Mouse (Mus musculus): ENCODE data around the gene Foxc1.

Gene Foxc1

DNA sequence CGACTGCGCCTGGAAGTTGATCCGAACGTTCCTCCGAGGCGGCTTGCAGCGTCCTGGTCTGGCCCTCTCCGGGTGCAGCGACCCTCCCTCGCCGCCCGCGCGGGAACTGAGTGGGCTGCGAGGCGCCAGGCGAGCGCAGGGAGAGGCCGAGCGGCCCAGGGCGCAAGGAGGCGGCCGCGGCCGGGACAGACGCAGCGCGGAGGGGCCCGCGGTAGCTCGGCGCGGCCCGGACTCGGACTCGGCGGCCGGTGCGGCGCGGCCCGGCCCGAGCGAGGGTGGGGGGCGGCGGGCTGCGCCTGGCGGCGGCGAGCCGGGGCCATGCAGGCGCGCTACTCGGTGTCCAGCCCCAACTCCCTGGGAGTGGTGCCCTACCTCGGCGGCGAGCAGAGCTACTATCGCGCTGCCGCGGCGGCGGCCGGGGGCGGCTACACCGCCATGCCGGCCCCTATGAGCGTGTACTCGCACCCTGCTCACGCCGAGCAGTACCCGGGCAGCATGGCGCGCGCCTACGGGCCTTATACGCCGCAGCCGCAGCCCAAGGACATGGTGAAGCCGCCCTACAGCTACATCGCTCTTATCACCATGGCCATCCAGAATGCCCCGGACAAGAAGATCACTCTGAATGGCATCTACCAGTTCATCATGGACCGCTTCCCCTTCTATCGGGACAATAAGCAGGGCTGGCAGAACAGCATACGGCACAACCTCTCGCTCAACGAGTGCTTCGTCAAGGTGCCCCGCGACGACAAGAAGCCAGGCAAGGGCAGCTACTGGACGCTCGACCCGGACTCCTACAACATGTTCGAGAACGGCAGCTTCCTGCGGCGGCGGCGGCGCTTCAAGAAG is 680 bp downstream of the Foxc1 start:
- no peak for DNase-seq (ENCODE audit: low spot score)

DNA sequence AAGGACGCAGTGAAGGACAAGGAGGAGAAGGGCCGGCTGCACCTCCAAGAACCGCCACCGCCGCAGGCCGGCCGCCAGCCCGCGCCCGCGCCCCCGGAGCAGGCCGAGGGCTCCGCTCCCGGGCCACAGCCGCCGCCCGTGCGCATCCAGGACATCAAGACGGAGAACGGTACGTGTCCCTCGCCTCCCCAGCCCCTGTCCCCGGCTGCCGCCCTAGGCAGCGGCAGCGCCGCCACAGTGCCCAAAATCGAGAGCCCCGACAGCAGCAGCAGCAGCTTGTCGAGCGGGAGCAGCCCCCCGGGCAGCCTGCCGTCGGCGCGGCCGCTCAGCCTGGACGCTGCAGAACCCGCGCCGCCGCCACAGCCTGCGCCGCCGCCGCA is 1.3 kb downstream of the Foxc1 start:
- no peak for DNase-seq (ENCODE audit: low spot score)

DNA sequence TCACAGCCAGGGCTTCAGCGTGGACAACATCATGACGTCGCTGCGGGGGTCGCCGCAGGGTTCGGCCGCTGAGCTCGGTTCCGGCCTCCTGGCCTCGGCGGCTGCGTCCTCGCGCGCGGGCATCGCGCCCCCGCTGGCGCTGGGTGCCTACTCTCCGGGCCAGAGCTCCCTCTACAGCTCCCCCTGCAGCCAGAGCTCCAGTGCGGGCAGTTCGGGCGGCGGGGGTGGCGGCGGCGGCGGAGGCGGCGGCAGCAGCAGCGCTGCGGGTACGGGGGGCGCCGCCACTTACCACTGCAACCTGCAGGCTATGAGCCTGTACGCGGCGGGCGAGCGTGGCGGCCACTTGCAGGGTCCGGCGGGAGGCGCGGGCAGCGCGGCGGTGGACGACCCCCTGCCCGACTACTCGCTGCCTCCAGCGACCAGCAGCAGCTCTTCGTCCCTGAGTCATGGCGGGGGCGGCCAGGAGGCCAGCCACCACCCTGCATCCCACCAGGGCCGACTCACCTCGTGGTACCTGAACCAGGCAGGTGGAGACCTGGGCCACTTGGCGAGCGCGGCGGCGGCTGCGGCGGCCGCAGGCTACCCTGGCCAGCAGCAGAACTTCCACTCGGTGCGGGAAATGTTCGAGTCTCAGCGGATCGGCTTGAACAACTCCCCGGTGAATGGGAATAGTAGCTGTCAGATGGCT is 1.8 kb downstream of the Foxc1 start:
- no peak for DNase-seq (ENCODE audit: low spot score)

DNA sequence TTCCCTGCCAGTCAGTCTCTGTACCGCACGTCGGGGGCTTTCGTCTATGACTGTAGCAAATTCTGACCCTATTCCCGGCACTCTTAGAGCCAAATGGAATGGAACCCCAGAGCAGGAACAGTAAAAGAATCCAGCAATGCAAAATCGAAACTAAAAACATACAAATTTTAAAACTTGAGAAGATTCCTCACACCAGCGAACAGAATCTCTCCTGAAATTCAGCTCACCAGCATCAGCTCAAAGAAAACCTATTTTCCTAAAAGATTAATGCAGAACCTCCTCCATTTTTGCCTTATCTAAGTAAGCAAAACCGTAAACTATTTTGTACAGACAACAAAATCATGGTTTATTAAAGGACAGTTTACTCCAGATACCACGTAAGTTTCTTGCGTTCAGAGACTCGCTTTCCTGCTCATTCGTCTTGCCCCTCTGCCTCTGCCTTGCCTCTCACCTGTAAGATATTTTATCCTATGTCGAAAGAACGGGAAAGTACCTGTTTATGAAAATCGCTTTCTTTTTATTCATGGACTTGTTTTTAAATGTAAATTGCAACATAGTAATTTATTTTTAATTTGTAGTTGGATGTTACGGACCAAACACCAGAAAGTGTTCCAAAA is 2.5 kb downstream of the Foxc1 start:
- DNase-seq (ENCODE audit: low spot score): no peak

DNA sequence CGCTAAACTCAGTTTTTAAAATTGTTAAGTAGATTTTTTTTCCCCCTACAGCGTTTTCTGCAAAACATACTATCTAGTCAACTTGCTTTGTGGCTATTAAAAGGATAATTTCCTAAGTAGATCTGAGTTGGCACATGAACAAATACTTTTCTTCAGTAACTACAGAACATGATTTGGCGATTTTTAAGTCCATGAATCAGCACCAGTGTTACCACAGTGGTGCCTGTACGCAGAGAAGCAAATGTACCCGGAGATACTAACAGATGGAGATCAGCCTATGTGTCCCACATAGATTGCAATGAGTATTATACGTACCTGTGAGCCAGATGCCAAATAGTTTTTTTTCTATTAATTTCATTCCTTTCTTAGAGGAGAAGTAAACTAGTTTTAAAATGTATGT is 3.3 kb downstream of the Foxc1 start:
- DNase-seq (ENCODE audit: low spot score): no peak

DNA sequence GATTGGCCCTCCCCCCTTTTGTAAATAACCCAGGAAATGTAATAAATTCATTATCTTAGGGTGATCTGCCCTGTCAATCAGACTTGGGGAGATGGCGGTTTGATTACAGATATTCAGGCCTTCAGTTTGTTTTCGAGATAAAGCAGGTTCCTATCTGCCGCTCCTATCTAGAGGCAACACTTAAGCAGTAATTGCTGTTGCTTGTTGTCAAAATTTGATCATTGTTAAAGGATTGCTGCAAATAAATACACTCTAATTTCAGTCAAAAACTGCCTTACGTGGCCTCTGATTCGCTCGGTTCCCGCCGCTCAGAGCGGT is 3.9 kb downstream of the Foxc1 start:
- DNase-seq (ENCODE audit: low spot score): no peak

DNA sequence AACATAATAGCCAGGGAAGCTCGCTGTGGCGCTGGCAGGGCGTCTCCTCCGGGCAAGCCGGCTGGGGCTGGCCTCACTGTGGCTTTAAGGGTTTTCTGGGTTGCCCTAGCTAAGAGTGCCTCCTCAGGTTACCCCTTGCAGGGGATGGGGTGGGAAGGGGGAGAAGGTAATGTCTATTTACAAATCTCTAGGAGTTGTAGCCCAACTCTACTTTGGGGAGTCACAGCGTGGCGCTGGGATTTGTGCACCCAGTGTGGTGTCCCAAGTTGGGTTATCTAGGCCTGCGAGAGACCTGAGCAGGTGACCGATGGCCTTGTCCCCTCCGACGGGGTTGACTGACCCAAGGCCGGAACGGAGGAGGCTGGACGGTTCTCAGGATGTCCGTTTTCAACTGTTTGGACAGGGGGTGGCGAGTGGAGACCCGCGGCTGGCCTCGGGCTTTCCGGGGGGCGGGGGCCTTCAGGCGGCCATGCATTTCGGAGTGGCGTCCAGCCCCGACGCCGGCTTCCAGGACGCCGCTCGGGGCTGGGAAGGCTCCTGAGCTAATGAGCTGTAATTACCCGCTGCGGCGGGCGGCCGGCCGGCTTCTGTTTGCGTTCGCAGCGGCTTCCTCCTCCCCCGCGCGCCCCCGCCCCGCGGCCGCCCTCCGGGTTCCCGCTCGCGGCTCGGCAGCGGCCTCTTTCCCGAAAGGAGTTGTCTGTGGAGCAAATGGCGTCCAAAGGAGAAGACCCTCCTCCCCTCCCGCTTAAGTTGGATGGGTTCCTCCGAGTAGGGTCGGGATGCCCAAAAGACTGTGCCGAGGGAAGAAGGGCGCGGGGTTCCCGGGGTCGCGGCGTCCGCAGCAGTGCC is 4.5 kb downstream of the Foxc1 start:
- no peak for DNase-seq (ENCODE audit: low spot score)

DNA sequence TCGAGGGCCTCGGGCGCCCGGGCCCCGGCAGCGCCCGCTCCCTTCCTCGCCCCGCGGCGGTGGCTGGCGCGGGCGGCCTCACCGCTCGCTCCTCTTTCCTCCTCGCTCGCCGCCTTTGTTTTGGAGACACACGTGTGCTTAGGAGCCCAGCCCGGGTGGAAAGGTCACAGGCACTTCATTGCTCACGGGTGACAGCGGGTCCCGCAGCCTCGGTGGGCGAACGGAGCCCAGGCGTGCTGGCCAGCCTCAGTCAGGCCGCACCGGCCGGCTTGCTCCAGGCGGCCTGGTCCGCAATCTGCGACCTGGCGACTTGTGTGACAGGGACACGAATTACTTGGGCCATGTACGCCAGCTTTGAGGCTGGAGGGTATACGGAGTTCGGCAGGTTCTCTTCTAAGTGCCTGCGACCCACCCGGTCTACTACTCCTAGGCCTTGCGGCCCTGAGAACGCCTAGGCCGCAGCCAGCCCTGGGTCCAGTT is 5.1 kb downstream of the Foxc1 start:
- DNase-seq (ENCODE audit: low spot score): no peak

DNA sequence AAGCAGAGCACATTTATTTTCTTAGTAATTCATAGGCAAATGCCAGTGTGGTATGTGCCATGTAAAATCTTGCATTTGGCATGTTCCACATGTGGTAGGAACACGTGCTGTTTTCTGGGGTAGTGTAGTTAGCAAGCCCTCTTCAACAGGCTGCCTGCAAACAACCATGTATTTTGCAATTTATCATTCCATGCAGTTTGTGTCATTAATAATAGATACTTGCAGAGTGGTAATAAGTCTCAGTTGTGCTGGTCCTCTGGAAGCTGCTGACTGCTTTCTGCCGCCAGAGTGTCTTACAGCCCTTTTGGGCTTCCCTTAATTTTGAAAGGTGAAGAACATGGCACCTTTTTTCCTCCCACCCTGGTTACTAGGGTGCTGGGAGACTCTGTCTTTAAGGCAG is 6.3 kb downstream of the Foxc1 start:
- no peak for DNase-seq (ENCODE audit: low spot score)

DNA sequence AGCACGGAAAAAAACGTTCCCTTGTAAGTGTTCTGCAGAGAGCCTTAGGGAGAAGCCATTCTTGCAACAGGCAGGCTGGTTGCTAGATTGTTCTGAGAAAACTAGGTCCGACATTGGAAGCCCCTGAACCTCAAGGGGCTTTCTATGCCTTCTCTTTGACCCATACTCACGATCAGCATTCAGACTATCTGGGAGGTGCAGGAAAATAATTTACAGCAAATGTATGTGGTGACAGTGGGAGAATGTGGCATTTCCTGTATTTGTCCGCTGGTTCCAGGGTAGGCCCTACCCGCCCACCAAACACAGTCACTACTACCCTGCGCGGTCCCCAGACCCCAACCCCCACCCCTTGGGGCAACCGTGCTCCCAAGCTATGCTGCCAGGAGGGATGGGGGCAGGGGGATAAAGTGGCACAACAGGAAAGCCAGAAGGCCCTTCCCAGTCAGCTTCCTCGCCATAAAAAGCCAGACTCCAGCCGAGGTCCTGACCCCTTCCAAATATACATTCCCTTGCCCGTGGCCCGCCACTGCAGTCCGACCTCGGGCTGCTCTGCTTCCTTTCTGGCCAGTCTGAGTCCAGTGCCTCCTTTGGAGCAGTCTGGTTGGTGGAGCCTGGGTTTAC is 9.1 kb downstream of the Foxc1 start:
- no peak for DNase-seq (ENCODE audit: low spot score)

DNA sequence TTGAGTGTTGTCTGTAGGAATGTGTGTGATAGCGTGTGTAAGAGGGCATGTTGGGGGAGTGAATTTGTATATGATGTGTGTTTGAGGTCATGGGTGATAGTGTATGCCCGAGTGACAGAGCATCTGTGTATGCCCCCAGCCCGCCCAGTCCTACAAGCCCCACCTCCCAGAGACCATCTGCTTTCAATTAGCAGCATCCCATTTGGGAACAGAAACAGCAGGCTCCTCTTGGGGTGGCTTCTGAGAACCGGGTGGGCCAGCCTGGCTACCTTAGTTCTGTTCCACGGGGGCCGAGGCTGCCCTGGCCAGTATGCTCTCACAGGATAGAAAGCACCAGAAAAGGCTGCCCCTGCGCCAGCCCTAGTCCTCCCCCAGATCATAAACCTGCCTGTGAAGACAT is 11.9 kb downstream of the Foxc1 start:
- no peak for DNase-seq (ENCODE audit: low spot score)

DNA sequence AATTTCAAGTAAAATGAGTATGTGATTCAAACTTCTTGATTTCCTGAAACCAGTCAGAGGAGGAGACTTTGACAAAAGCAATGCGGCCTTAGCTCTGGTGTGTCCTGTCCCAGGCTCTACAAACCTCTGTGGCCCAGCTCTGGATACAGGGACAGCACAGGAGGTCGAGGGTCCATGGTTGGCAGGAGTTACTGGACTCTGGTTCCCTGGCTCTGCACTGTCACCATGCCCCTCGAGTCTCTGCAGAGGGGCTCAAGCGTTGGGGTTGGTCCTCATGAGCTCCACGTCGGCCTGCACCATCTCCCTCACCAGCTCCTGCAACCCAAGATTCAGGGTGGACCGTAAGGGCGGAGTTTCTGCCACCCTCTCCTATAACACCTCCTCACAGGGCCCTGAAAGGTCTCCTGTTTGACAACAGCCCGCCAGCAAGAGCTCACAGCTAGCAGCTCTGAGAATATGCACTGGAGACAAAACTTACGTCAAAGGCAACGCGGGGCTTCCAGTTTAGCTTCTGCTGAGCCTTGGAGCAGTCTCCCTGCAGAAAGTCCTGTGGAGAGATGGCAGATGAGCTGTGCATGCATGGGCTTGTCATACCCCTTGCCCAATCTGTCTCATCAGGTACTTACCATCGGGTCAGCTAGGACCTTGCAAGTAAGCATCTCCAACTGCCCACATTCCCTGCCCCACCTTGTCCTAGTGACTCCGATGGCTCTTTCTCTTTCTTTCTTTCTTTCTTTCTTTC is 13.4 kb downstream of the Foxc1 start:
- DNase-seq (ENCODE audit: low spot score): no peak

DNA sequence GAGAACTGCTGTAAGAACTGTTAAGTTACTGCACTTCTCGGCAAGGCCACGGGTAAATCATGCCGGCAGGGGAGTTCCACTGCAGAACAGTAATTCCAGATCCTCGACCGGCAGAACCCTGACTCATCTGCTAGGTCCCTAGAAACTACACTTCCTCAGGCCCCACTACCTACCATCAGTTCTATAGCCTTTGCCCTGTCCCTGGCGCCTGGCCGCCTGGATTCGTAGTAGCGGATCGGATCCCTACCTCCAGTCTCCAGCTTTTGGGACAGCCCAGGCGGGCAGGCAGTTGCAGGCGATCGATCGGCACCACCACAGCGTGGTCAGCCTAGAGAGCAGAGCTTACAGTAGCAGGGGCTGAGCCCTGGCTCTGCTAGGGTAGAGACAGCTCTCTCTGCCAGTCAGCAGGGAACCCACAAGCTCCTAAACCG is 14.2 kb downstream of the Foxc1 start:
- no peak for DNase-seq (ENCODE audit: low spot score)

DNA sequence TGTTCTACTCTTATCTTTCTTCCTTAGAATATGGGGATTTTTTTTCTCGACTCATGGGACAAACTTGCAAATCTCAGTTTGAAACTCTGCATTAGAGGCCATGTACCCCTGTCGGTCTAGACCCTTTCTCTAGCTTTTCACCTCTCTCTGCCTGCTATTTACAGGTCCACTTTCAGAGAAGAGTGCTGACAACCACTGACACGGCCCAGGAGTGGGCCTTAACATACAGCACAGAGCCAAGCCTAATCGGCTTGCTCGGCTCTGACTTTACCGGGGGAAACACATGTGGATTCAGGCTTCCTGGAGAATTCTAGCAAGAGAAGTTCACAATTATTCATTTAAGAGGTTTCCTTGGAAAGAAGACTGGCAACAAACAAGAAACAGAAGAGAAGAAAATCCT is 14.6 kb downstream of the Foxc1 start:
- no peak for DNase-seq (ENCODE audit: low spot score)

DNA sequence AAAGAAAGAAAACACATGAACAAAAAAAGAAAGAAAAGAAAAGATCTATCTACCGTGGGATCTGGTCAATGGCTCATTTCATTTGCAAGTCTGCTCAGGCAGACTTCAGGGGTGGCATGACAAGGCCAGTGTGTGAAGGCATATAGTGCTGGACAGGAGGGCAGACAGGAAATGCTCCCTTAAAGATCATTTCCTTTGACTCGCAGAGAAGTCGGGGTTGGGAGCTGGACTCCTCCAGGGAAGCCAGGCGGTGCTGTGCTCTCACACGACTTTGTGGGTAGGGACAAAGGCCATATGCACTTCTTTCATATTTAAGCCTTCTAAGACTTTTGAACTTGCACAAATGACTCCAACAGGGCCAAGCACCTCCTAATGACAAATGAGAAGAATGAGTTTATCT is 16.9 kb downstream of the Foxc1 start:
- no peak for DNase-seq (ENCODE audit: low spot score)

DNA sequence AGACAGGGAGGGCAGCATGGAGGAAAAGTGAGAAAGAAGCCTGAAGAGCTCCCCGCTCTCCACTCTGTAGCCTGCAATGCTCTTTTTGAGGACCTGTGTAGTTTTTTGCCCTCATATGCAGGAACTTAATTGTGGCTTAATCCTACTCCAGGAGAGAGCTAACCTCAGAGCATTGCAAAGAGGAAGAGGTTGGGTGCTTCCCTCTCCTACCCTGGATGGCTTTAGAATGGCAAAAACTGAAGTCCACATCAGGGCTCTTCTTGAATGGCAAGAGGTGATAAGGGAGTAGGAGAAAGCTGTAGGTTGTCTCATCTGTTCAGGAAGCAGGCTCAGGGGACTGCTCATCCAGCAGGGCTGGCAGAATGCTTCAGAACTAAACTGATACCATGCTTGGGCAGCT is 18.7 kb downstream of the Foxc1 start:
- DNase-seq (ENCODE audit: low spot score): no peak

DNA sequence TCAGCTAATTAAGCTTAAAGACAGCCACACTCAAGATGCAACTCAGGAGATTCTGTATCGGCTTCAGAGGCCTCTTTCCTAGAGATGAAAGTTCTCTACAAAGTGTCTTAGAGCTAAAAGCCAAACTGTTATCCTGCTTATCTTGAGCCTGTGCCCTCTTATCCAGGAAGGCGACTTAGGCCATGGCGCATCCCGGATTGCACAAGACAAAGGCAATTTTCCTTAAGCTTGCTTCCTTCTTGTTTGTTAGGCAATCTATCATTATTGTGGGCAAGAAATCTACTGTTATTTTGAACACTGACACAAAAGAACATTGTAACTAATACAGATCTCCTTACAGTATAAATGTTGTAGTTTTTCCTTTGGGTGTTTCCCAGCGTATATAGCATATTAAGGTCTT is 20.7 kb downstream of the Foxc1 start:
- no peak for DNase-seq (ENCODE audit: low spot score)

DNA sequence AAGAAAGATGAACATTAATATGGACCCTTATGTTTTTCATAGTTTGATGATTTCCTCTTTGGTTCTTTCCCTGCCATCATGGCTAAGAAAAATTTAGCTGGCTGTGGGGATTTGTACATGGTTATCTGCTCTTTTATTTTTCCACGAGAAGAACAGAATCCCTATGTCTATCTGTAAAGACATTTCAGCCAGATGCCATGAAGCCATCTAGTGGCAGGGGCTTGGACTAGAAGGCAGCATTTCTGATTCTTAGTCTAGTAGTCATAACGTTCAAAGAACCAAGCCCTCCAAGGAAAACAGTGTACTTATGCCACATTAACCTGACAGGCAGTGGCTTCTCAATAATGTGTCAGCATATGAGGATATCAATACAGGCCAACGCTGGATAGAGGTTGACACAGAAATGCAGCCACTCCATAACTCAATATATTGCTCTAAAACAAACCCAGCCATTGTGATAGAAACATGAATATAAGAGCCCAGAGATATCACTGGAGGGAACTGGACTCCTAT is 21.4 kb downstream of the Foxc1 start:
- no peak for DNase-seq (ENCODE audit: low spot score)

DNA sequence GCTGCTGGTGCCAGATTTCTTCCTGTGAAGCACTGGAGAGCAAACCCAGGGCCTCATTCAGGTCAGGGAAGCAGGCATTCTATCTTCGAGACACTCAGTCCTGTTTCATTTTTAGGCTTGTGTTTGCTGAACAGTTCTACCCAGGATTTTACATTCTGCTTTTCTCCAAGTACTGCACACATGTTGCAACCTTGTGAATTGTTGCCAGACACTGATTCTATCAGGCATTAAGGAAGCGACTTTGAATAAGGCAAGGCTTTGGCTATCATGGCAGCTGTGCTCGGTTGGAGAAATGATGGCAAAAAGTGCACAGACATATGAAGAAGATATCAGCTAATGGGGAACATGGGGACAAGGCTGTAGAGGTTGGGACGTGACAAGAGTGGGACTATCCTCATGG is 22.0 kb downstream of the Foxc1 start:
- no peak for DNase-seq (ENCODE audit: low spot score)

DNA sequence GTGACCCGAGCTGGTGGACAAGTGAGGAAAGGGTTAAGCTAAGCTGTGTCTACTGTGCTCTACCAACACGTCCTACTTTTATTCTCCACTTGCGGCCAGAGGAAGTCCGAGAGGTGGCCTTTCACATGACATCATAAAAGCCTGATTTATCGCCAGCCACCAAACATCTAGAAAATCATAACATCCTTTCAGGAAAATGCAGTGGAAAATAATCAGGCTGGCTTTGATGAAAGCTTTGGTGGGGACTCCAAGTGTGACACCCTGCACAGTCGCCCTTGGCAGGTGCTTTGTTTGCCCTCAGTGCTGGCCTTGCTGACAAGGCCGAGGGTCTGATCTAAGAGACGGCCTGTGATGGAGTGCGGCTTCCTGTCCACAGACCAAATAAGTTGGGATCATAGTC is 23.9 kb downstream of the Foxc1 start:
- DNase-seq (ENCODE audit: low spot score): no peak

DNA sequence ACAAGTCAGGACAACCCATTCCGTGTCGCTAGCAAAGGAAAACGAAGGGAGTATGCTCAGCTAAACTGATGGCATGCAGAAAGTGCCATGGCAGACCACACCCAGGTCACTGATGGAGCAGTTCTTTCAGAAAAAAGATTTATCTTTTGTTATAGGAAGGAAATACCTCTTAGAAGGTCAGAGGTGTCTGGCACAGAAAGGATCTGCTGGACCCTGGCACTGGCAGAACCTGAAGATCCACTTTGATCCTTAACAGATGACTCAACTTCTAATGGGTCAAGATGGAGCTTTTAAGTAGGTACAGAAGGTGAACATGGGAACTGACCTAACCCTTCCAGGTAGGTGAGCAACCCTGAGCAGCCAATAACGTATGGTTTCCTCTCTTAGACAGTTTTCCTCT is 29.4 kb downstream of the Foxc1 start:
- DNase-seq (ENCODE audit: low spot score): no peak

All from urinary bladder, postnatal 10 days (tissue).